Mouse (Mus musculus): ENCODE measurements around the gene Rreb1. TPM values are rescaled to one million over a fixed set of nuclear protein-coding genes. Genes with fewer than 3 reads are reported as not detected.
"Not testable (repeated sequence)": the region's sequence is repeated elsewhere in the genome, so short reads cannot be mapped to it uniquely, and the experiment has no call there.

The Rreb1 gene
- total and polyA plus RNA-seq, 2 experiments from 2014 or later, result 2.3 to 6.0 TPM

- WGBS, result 78% methylated on average over 2 of the region's 2 CpGs
These were observed 52.1 kb downstream of the Rreb1 start for GRCm38 (mm10) chr13:37830256-37830655.

GRCm38 (mm10) chr13:37830874-37831311, 52.7 kb downstream of the Rreb1 start:
- Histone ChIP-seq H3K4me1 (ENCODE audit: insufficient read depth, low read length) (peaks cover 8% of the 10 kb centered on the region; the same call in 1 of the 2 replicates), H3K4me2 (ENCODE audit: low read depth, low read length) (no peak overlapping the region), H3K27ac (no peak overlapping the region), H3K27me3 (ENCODE audit: insufficient read depth, low read length) (no peaks in the 10 kb centered on the region; the same call in 1 of the 2 replicates), H3K9me3 (ENCODE audit: low read length) (no peaks in the 10 kb centered on the region), H3K36me3 (ENCODE audit: insufficient read depth, low read length) (no peaks in the 10 kb centered on the region), H3K4me3 (ENCODE audit: low read length) (no peak overlapping the region), H3K9ac (replicated peaks; ENCODE audit: low read length) (no peak overlapping the region)
- no peak for TF ChIP-seq CTCF (IDR thresholded peaks at IDR 0.05; ENCODE audit: low read depth)
- DNase-seq (ENCODE audit: low spot score), result no peak
- WGBS, result 25% methylated on average over 4 of the region's 4 CpGs
- no peak for ATAC-seq

More at GRCm38 (mm10) chr13:37830256-37830655, 52.1 kb downstream of the Rreb1 start:
- no peak overlapping the region for H3K27ac ChIP-seq
- no peaks in the 10 kb centered on the region for H3K36me3 ChIP-seq (ENCODE audit: insufficient read depth, low read length)
- TF ChIP-seq CTCF (IDR thresholded peaks at IDR 0.05; ENCODE audit: low read depth), result no peak
- no peak overlapping the region for H3K4me2 ChIP-seq (ENCODE audit: low read depth, low read length)
- H3K9me3 ChIP-seq (ENCODE audit: low read length), result no peaks in the 10 kb centered on the region
- no peak overlapping the region for H3K4me3 ChIP-seq (ENCODE audit: low read length)
- H3K9ac ChIP-seq (replicated peaks; ENCODE audit: low read length), result no peak overlapping the region
- DNase-seq (ENCODE audit: low spot score), result no peak
- peaks cover 11% of the 10 kb centered on the region; the same call in 1 of the 2 replicates for H3K4me1 ChIP-seq (ENCODE audit: insufficient read depth, low read length)
- H3K27me3 ChIP-seq (ENCODE audit: insufficient read depth, low read length), result no peaks in the 10 kb centered on the region; the same call in 1 of the 2 replicates
- no peak for ATAC-seq

- TF ChIP-seq CTCF (IDR thresholded peaks at IDR 0.05; ENCODE audit: low read depth), result no peak
- Histone ChIP-seq H3K27ac (no peak overlapping the region), H3K4me3 (ENCODE audit: low read length) (no peak overlapping the region), H3K27me3 (ENCODE audit: insufficient read depth, low read length) (no peaks in the 10 kb centered on the region; the same call in 1 of the 2 replicates), H3K9me3 (ENCODE audit: low read length) (no peaks in the 10 kb centered on the region), H3K36me3 (ENCODE audit: insufficient read depth, low read length) (no peaks in the 10 kb centered on the region), H3K4me1 (ENCODE audit: insufficient read depth, low read length) (peaks cover 7% of the 10 kb centered on the region; the same call in 1 of the 2 replicates), H3K9ac (replicated peaks; ENCODE audit: low read length) (no peak overlapping the region), H3K4me2 (ENCODE audit: low read depth, low read length) (no peak overlapping the region)
- ATAC-seq (no peak), DNase-seq (ENCODE audit: low spot score) (no peak)
- WGBS, result 45% methylated on average over 5 of the region's 5 CpGs
These were observed 54.3 kb downstream of the Rreb1 start for GRCm38 (mm10) chr13:37832481-37832880.

GRCm38 (mm10) chr13:37833500-37833899, 55.3 kb downstream of the Rreb1 start:
- Histone ChIP-seq H3K27me3 (ENCODE audit: insufficient read depth, low read length) (no peaks in the 10 kb centered on the region), H3K4me2 (ENCODE audit: low read depth, low read length) (no peak overlapping the region), H3K4me3 (ENCODE audit: low read length) (no peak overlapping the region), H3K27ac (no peak overlapping the region), H3K9ac (replicated peaks; ENCODE audit: low read length) (no peak overlapping the region), H3K9me3 (ENCODE audit: low read length) (no peaks in the 10 kb centered on the region), H3K4me1 (ENCODE audit: insufficient read depth, low read length) (0 out of 2 replicates have a peak, but pooled peaks cover 4% of the 10 kb centered on the region), H3K36me3 (ENCODE audit: insufficient read depth, low read length) (no peaks in the 10 kb centered on the region)
- 61% methylated on average over 8 of the region's 8 CpGs for WGBS
- no peak for TF ChIP-seq CTCF (IDR thresholded peaks at IDR 0.05; ENCODE audit: low read depth)
- ATAC-seq, result no peak
- no peak for DNase-seq (ENCODE audit: low spot score)

- no peak for ATAC-seq
- H3K4me3 ChIP-seq (ENCODE audit: low read length), result no peak overlapping the region
- no peak for DNase-seq (ENCODE audit: low spot score)
- H3K9me3 ChIP-seq (ENCODE audit: low read length), result no peaks in the 10 kb centered on the region
- no peaks in the 10 kb centered on the region for H3K27me3 ChIP-seq (ENCODE audit: insufficient read depth, low read length)
- H3K9ac ChIP-seq (replicated peaks; ENCODE audit: low read length), result no peak overlapping the region
- no peaks in the 10 kb centered on the region for H3K36me3 ChIP-seq (ENCODE audit: insufficient read depth, low read length)
- H3K27ac ChIP-seq, result no peak overlapping the region
- no peak overlapping the region for H3K4me2 ChIP-seq (ENCODE audit: low read depth, low read length)
- TF ChIP-seq CTCF (IDR thresholded peaks at IDR 0.05; ENCODE audit: low read depth), result no peak
- H3K4me1 ChIP-seq (ENCODE audit: insufficient read depth, low read length), result 0 out of 2 replicates have a peak, but pooled peaks cover 4% of the 10 kb centered on the region
- WGBS, result 88% methylated on average over 1 of the region's 1 CpGs
These were observed 57.1 kb downstream of the Rreb1 start for GRCm38 (mm10) chr13:37835296-37835695.

- not testable (repeated sequence) for H3K9me3 ChIP-seq (ENCODE audit: low read length); H3K4me3 ChIP-seq (ENCODE audit: low read length); H3K9ac ChIP-seq (replicated peaks; ENCODE audit: low read length); H3K27ac ChIP-seq; H3K27me3 ChIP-seq (ENCODE audit: insufficient read depth, low read length); ATAC-seq; H3K4me1 ChIP-seq (ENCODE audit: insufficient read depth, low read length); H3K36me3 ChIP-seq (ENCODE audit: insufficient read depth, low read length); DNase-seq (ENCODE audit: low spot score); H3K4me2 ChIP-seq (ENCODE audit: low read depth, low read length)
- WGBS, result 95% methylated on average over 9 of the region's 9 CpGs
These were observed 57.6 kb downstream of the Rreb1 start for GRCm38 (mm10) chr13:37835811-37836210.

- no peaks in the 10 kb centered on the region for H3K27me3 ChIP-seq (ENCODE audit: insufficient read depth, low read length)
- H3K9me3 ChIP-seq (ENCODE audit: low read length), result no peaks in the 10 kb centered on the region
- 70% methylated on average over 3 of the region's 3 CpGs for WGBS
- H3K4me1 ChIP-seq (ENCODE audit: insufficient read depth, low read length), result no peaks in the 10 kb centered on the region
- no peak overlapping the region for H3K4me2 ChIP-seq (ENCODE audit: low read depth, low read length)
- ATAC-seq, result no peak
- no peak for TF ChIP-seq CTCF (IDR thresholded peaks at IDR 0.05; ENCODE audit: low read depth)
- H3K9ac ChIP-seq (replicated peaks; ENCODE audit: low read length), result no peak overlapping the region
- H3K4me3 ChIP-seq (ENCODE audit: low read length), result no peak overlapping the region
- no peak overlapping the region for H3K27ac ChIP-seq
- no peaks in the 10 kb centered on the region for H3K36me3 ChIP-seq (ENCODE audit: insufficient read depth, low read length)
- no peak for DNase-seq (ENCODE audit: low spot score)
These were observed 59.2 kb downstream of the Rreb1 start for GRCm38 (mm10) chr13:37837372-37837771.
